Mouse (Mus musculus) cerebellum, adult 2 months (tissue): ENCODE data around the gene Ppp6r2.

Source experiments
- CTCF ChIP-seq: fragments of 200-500 bp; IDR thresholded peaks from 2 replicates; pipeline ENCODE4 v1.5.1; 2011; ENCODE audit warnings: low read depth, mild to moderate bottlenecking, control low read depth, low read length, moderate library complexity, borderline replicate concordance; ENCODE audit not compliant: insufficient read depth
- POLR2A ChIP-seq: fragments of 200-500 bp; IDR thresholded peaks from 2 replicates; pipeline ENCODE4 v1.6.1; 2011; ENCODE audit warnings: low read length, control low read depth, borderline replicate concordance; ENCODE audit not compliant: insufficient read depth

DNA sequence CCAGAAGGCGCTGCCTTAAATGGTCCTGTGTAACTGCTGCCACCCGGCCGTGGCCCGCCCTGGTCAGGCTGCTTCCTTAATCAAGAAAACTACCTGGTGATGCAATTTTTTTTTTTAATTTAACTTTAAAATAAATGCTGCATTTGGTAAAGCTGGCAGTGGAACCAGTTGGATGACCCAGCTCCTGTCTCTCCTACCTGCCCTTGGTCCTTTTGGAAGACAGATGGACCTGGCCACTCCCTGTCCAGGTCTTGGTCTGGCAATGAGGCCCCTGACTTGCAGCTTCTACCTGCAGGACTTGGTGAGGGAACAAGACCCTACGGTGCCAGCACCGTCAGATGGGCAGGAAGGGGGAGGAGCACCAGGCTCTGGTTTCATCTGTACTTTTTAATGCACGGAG, 74.8 kb downstream of the Ppp6r2 start:
- TF ChIP-seq POLR2A: no peak
- TF ChIP-seq CTCF: no peak
